Mouse (Mus musculus) urinary bladder, postnatal 4 days (tissue): ENCODE measurements around the gene Sstr1.

ENCODE experiments used
- DNase-seq, 2 experiments: peaks; one replicate each; pipeline ENCODE4 v3.0.0; 2021 to 2022; ENCODE audit warnings: low spot score in 2 of 2

The Sstr1 gene

DNA sequence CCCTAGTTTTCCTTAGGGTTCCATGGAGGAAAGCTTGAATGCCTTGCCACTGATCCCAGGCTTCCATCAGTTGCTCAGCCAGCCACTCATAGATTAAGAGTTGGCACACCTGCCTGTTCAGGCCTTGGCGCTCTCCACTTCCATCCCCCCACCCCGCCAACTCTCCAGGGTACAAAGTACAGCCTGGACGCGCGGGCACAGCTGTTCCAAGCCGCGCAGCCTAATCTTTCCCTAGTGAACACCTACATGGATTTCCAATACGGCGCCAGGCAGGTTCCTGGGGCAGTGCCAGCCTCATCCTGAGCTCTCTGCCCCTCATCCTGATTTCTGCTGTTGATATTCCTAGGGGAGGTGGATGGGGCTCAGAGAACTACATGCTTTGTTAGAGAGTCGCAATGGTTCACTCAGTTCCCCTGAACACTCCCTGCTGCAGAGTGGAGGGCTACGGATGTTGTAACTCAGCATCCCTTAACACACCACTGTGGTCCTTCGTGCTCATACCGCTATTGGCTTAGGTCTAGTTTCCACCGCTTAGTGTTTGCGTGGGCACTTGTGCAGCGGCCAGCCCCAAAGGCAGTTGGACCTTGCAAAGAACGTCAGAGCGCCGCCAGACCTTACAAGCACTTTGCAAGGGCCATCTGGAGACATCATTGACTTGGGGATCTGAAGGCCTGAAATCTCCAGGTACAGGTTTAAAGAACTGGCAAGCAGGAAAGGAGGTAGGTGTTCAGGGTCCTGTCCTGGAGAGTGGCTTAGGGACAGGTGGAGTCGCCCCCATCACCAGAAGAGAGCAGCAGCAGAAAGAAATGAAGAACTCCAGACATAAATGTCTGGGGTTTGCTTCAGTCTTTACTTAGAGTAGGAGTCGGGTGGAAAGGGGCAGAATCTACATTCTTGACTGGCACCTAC, at the start of gene Sstr1:
Gene Sstr1, plus strand, starts transcription at position 610 of the 909 bp plus-strand sequence.
- DNase-seq: no peak

GRCm38 (mm10) chr12:58198810-58199209, 12.8 kb upstream of the Sstr1 start:
- no peak for DNase-seq

GRCm38 (mm10) chr12:58201190-58201589, 10.4 kb upstream of the Sstr1 start:
- no peak for DNase-seq

- no peak for DNase-seq
Measured at GRCm38 (mm10) chr12:58207956-58208355, 3.6 kb upstream of the Sstr1 start.

- no peak for DNase-seq
Measured at GRCm38 (mm10) chr12:58212261-58212923, 820 bp downstream of the Sstr1 start.

GRCm38 (mm10) chr12:58212924-58213450, 1.4 kb downstream of the Sstr1 start:
- DNase-seq: no peak

- no peak for DNase-seq
Measured at GRCm38 (mm10) chr12:58213451-58214288, 2.1 kb downstream of the Sstr1 start.

GRCm38 (mm10) chr12:58214289-58215136, 2.9 kb downstream of the Sstr1 start:
- DNase-seq: no peak

GRCm38 (mm10) chr12:58216218-58216617, 4.6 kb downstream of the Sstr1 start:
- no peak for DNase-seq

DNA sequence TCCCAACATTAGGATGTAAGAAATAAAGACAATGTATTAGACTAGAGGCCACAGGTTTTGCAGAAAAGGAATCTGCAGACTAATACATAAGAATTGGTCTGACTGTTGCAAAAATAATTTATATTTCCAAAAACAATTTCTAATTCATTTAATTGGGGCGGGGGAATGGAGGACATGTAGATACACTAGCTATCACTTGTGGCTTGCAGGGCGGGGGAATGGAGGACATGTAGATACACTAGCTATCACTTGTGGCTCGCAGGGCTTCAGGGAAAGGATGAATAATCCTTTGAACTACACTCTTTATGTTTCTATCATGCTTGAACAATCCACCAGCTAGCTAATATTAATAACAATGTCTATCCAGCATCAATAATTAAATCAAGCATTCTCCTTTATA, 7.5 kb downstream of the Sstr1 start:
- DNase-seq: no peak

DNA sequence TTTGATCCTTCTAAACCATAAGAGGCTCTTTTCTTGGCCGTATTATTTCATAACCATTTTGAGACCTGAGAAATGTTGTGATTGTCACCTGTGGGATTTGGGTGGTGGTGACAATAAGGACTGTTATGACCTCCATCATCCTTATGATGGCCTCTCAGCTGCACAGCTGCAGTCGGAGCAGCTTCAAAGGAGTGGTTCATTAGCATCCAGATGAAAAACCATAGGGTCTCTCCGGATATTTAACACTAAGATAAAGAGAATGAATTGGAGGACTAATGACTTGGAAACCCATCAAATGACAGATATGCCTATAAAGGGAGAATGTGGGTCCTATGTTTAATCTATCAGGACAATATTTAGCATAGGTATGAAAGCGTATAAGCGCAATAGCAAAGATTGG, 14.1 kb downstream of the Sstr1 start:
- DNase-seq: no peak

DNA sequence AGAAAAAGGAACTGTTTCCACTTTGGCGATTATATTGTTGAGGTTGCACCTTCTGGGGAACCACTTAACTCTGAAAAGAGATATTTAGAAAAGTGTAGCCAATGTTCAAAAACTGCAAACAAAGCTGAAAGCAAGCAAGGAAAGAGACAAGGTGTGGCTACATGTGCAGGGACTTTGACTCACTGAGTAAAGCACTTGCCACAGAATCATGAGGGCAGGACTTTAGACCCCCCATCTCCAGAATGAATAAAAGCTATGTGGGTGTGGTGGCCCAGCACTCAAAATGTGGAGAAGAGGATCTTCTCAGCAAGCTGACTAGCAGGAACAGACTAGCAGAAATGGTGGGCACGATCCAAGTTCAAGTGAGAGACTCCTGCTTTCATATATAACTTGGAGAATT, 20.9 kb downstream of the Sstr1 start:
- no peak for DNase-seq

DNA sequence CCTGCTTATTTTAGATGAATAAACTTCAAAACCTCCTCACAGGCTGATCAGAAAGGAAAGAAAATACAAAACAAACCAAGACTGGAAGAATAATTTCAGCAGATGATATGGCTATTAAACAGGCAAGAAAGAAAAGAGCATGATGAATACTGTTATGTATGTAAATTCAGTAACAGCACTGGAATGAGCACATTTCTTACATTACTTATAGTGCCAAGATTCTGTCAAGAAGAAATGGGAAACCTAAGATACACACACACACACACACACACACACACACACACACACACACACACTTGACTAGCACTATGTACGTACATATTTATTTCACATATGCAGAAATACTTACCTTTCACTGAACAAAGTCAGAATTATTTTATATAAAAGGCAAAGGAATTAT, 40.3 kb downstream of the Sstr1 start:
- no peak for DNase-seq
